Comparison of ENCODE assay signal across 15 mouse cellular contexts in genomic region chr19:14421691-14422090, GRCm38 (mm10).
"Had no signal": no experiment of that assay in that cellular context is flagged by ENCODE, and none has a peak within 500 bp of the region (broad histone marks: within the 10 kb centered on the region; RNA-seq: fewer than 3 reads in every experiment).

No protein-coding gene starts in this region.

- H3K27me3 ChIP-seq: liver, embryonic 15.5 days; neural tube, embryonic 15.5 days had no signal

- H3K27ac ChIP-seq: kidney, embryonic 15.5 days; limb, embryonic 10.5 days; liver, embryonic 15.5 days; midbrain, embryonic 13.5 days; neural tube, embryonic 15.5 days had no signal

- H3K4me2 ChIP-seq: kidney, embryonic 15.5 days; liver, embryonic 11.5 days; liver, embryonic 15.5 days; midbrain, embryonic 13.5 days; neural tube, embryonic 15.5 days had no signal

- H3K9me3 ChIP-seq: kidney, embryonic 15.5 days; limb, embryonic 10.5 days; liver, embryonic 15.5 days; midbrain, embryonic 13.5 days; neural tube, embryonic 15.5 days had no signal

- ATAC-seq: intestine, embryonic 16.5 days; lung, postnatal 0 days; midbrain, embryonic 13.5 days had no signal

- H3K4me3 ChIP-seq: kidney, embryonic 15.5 days; limb, embryonic 10.5 days; liver, embryonic 15.5 days; midbrain, embryonic 13.5 days; myocyte; neural tube, embryonic 15.5 days had no signal

- DNase-seq: kidney, adult 2 months; kidney, postnatal 14 days; lung, adult 2 months; lung, postnatal 36 days; spleen, adult 18-20 months; thymus, postnatal 36 days had no signal

- H3K9ac ChIP-seq: kidney, embryonic 15.5 days; liver, embryonic 15.5 days; midbrain, embryonic 13.5 days; neural tube, embryonic 15.5 days had no signal

- H3K36me3 ChIP-seq: kidney, embryonic 15.5 days; limb, embryonic 10.5 days; liver, embryonic 15.5 days; midbrain, embryonic 13.5 days; neural tube, embryonic 15.5 days had no signal
